Mouse (Mus musculus): ENCODE results near the gene Sox5.

DNA sequence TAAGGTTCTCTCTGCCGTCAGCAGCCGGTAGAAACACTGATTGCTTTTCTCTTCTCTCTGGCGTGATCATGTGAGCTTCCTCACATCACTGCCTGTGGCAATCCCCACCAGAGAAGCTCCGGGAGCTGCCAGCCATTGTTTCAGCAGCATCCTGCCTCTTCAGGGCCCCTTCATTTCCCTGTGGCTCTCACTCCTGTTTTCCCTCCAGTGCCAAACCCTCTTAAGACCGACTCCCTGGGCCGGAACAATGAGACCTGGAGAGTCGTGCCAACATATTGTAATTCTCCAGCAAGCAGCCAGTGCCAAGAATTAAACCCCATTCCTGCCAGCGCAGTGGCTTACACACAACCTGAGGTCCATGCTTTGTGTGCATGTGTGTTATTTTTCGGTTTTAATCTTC lies 736.3 kb downstream of the Sox5 start:
- TF ChIP-seq CTCF (IDR thresholded peaks at IDR 0.05; ENCODE audit: extremely low read depth, insufficient read length, insufficient replicate concordance, low read depth, low read length), result no peak
- no peak for TF ChIP-seq POLR2A (IDR thresholded peaks at IDR 0.05; ENCODE audit: low read depth, low read length)

Measured in small intestine, adult 2 months (tissue).